Mouse (Mus musculus): ENCODE data around the gene Stard10. TPM values are rescaled to one million over a fixed set of nuclear protein-coding genes. Genes with fewer than 3 reads are reported as not detected.

Gene Stard10
- total and polyA plus RNA-seq, 2 experiments from 2014 or later = 45.9 to 62.6 TPM

DNA sequence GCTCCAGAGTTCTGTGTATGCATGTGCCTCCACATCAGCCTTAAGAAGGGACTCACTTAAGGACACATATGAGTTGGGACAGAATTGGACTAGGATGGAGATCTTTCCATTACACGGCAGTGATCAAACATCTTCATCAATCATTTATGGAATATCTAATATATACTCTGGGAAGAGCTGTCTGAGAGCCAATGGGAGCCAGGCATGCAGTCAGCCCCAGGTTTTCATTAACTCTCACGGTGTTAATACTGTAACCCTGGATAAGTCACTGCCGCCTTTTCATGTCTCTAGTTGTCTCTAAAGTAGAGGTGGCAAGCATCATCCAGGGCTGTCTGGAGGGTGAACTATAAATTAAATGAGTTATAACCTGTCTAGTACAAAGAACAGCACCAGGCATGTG, 3.9 kb upstream of the Stard10 start:
- Histone ChIP-seq H3K36me3 (replicated peaks; ENCODE audit: control insufficient read depth, insufficient read depth, low read length) (no peaks in the 10 kb centered on the region), H3K4me1 (ENCODE audit: control insufficient read depth, insufficient read depth) (0 out of 2 replicates have a peak, but pooled peaks cover 9% of the 10 kb centered on the region), H3K27ac (ENCODE audit: low read depth) (no peak overlapping the region), H3K27me3 (ENCODE audit: control insufficient read depth, insufficient read depth, low read length) (no peaks in the 10 kb centered on the region), H3K4me2 (ENCODE audit: low read depth, low read length) (no peak overlapping the region), H3K9ac (replicated peaks; ENCODE audit: low read depth, low read length) (no peak overlapping the region), H3K9me3 (replicated peaks; ENCODE audit: control insufficient read depth, low read length) (no peaks in the 10 kb centered on the region), H3K4me3 (ENCODE audit: low read depth, low read length) (no peak overlapping the region)
- TF ChIP-seq CTCF (IDR thresholded peaks at IDR 0.05; ENCODE audit: low read depth) (no peak), EP300 (IDR thresholded peaks at IDR 0.05; ENCODE audit: low read depth) (no peak)
- DNase-seq (ENCODE audit: low spot score) = no peak
- 81% methylated on average over 3 of the region's 3 CpGs for WGBS
- no peak for ATAC-seq (ENCODE audit: insufficient read depth, low read depth)

DNA sequence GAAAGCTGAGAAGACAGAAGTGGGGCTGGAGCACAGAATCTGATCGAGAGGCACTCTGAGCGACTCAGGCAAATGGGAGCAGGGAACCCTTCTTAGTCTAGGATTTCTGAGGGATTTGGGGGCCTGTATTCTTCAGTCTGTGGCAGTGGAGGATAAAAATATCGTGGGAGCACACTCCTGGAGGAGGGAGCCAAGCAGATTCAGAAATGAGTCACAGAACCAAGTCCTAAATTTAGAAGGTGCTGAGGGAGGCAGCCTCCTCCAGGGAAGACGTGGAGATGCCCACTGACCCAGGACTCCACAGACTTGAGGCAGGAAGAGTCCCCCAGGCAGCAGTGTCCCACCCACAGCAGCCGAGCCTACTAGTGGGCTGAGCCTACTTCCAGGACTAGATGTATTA, 2.5 kb upstream of the Stard10 start:
- WGBS = 43% methylated on average over 5 of the region's 5 CpGs
- no peak overlapping the region for H3K9ac ChIP-seq (replicated peaks; ENCODE audit: low read depth, low read length)

DNA sequence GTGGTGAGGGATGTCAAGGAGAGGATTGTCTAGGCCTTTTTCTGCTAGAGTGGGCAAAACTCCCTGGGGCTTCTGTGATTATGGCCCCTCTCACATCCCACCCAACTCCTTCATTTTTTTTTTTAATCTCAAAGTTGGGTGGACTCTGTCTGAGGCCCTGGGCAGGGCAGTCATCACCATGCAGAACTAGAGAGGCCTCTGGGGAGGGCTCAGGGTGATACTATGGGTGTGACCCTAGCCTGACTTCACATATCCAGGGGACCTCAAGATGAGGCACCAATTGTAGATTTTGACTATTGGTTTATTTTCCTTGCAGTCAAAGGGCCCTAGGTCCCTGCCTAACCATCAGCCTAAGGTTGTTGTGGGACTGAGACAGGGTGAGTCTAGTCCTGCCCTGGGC, 1.2 kb upstream of the Stard10 start:
- 0 out of 2 replicates have a peak, but pooled peaks cover 9% of the 10 kb centered on the region for H3K4me1 ChIP-seq (ENCODE audit: control insufficient read depth, insufficient read depth)
- H3K27ac ChIP-seq (ENCODE audit: low read depth) = no peak overlapping the region
- no peak for ATAC-seq (ENCODE audit: insufficient read depth, low read depth)
- H3K27me3 ChIP-seq (ENCODE audit: control insufficient read depth, insufficient read depth, low read length) = no peaks in the 10 kb centered on the region
- DNase-seq (ENCODE audit: low spot score) = no peak
- no peaks in the 10 kb centered on the region for H3K9me3 ChIP-seq (replicated peaks; ENCODE audit: control insufficient read depth, low read length)
- no peak overlapping the region for H3K4me3 ChIP-seq (ENCODE audit: low read depth, low read length)
- no peak overlapping the region for H3K9ac ChIP-seq (replicated peaks; ENCODE audit: low read depth, low read length)
- no peak overlapping the region for H3K4me2 ChIP-seq (ENCODE audit: low read depth, low read length)
- H3K36me3 ChIP-seq (replicated peaks; ENCODE audit: control insufficient read depth, insufficient read depth, low read length) = no peaks in the 10 kb centered on the region
- TF ChIP-seq EP300 (IDR thresholded peaks at IDR 0.05; ENCODE audit: low read depth) (no peak), CTCF (IDR thresholded peaks at IDR 0.05; ENCODE audit: low read depth) (no peak)

More for the DNA sequence above, 2.5 kb upstream of the Stard10 start:
- no peaks in the 10 kb centered on the region for H3K36me3 ChIP-seq (replicated peaks; ENCODE audit: control insufficient read depth, insufficient read depth, low read length)
- no peak for DNase-seq (ENCODE audit: low spot score)
- H3K27me3 ChIP-seq (ENCODE audit: control insufficient read depth, insufficient read depth, low read length) = no peaks in the 10 kb centered on the region
- H3K4me1 ChIP-seq (ENCODE audit: control insufficient read depth, insufficient read depth) = 0 out of 2 replicates have a peak, but pooled peaks cover 14% of the 10 kb centered on the region
- H3K4me3 ChIP-seq (ENCODE audit: low read depth, low read length) = no peak overlapping the region
- TF ChIP-seq CTCF (IDR thresholded peaks at IDR 0.05; ENCODE audit: low read depth) (no peak), EP300 (IDR thresholded peaks at IDR 0.05; ENCODE audit: low read depth) (no peak)
- no peak for ATAC-seq (ENCODE audit: insufficient read depth, low read depth)
- no peak overlapping the region for H3K4me2 ChIP-seq (ENCODE audit: low read depth, low read length)
- no peak overlapping the region for H3K27ac ChIP-seq (ENCODE audit: low read depth)
- no peaks in the 10 kb centered on the region for H3K9me3 ChIP-seq (replicated peaks; ENCODE audit: control insufficient read depth, low read length)

DNA sequence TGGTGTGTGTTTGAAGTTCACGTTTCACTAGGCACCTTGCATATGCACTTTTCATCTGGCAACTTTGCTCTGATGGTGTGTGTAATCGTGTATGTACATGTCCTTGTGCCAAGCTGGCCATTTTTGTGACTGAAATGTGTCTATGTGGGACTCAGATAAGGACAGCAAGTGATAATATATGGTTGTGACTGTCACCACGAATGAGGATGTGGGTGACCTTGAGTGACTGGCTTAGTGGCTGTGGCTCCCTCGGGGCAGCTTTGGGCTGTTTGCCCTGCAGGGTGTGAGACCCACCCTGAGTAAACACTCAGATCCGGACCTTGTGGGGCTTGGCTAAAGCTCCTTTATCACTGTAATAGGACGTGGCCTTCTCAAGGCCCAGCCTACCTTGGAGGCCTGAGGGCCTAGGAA, 290 bp upstream of the Stard10 start:
- TF ChIP-seq CTCF (IDR thresholded peaks at IDR 0.05; ENCODE audit: low read depth) = no peak
- TF ChIP-seq EP300 (IDR thresholded peaks at IDR 0.05; ENCODE audit: low read depth) = no peak

DNA sequence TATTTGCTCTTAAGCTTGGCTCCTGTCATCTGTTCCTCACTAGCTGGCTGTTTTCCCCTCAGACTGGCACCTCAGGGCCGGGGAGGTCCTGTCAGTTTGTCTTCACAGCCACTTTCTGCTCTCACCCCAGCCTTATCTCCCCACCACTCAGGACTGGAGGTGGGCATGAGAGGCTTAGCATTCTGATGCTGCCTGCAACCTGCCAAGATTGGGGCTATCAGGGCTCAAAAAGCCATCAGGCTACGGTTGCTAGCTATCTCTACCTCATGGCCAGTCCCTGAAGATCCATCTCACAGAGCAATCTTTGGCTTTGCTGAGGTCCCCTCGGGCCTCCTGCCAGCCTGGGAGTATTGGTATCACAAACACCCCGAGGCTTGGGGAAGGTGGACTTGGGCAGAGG, 2.0 kb downstream of the Stard10 start:
- TF ChIP-seq EP300 (IDR thresholded peaks at IDR 0.05; ENCODE audit: low read depth) = peak; percentile 50; the same call in 1 of the 2 replicates
- TF ChIP-seq CTCF (IDR thresholded peaks at IDR 0.05; ENCODE audit: low read depth) = no peak
- DNase-seq (ENCODE audit: low spot score) (no peak), ATAC-seq (ENCODE audit: insufficient read depth, low read depth) (no peak)
- peaks cover 14% of the 10 kb centered on the region; the same call in 1 of the 2 replicates for H3K4me1 ChIP-seq (ENCODE audit: control insufficient read depth, insufficient read depth)
- H3K27ac ChIP-seq (ENCODE audit: low read depth) = no peak overlapping the region
- H3K9ac ChIP-seq (replicated peaks; ENCODE audit: low read depth, low read length) = no peak overlapping the region
- no peak overlapping the region for H3K4me3 ChIP-seq (ENCODE audit: low read depth, low read length)
- H3K36me3 ChIP-seq (replicated peaks; ENCODE audit: control insufficient read depth, insufficient read depth, low read length) = no peaks in the 10 kb centered on the region
- no peak overlapping the region for H3K4me2 ChIP-seq (ENCODE audit: low read depth, low read length)
- peaks cover 14% of the 10 kb centered on the region for H3K27me3 ChIP-seq (ENCODE audit: control insufficient read depth, insufficient read depth, low read length)
- 26% methylated on average over 4 of the region's 4 CpGs for WGBS
- H3K9me3 ChIP-seq (replicated peaks; ENCODE audit: control insufficient read depth, low read length) = no peaks in the 10 kb centered on the region

More for the DNA sequence above, 290 bp upstream of the Stard10 start:
- Histone ChIP-seq H3K27me3 (ENCODE audit: control insufficient read depth, insufficient read depth, low read length) (0 out of 2 replicates have a peak, but pooled peaks cover 2% of the 10 kb centered on the region), H3K4me1 (ENCODE audit: control insufficient read depth, insufficient read depth) (peaks cover 13% of the 10 kb centered on the region; the same call in 1 of the 2 replicates), H3K4me3 (ENCODE audit: low read depth, low read length) (no peak overlapping the region), H3K9me3 (replicated peaks; ENCODE audit: control insufficient read depth, low read length) (no peaks in the 10 kb centered on the region), H3K9ac (replicated peaks; ENCODE audit: low read depth, low read length) (no peak overlapping the region), H3K27ac (ENCODE audit: low read depth) (no peak overlapping the region), H3K4me2 (ENCODE audit: low read depth, low read length) (no peak overlapping the region), H3K36me3 (replicated peaks; ENCODE audit: control insufficient read depth, insufficient read depth, low read length) (no peaks in the 10 kb centered on the region)
- DNase-seq (ENCODE audit: low spot score) = no peak
- ATAC-seq (ENCODE audit: insufficient read depth, low read depth) = no peak
- WGBS = 49% methylated on average over 6 of the region's 6 CpGs

DNA sequence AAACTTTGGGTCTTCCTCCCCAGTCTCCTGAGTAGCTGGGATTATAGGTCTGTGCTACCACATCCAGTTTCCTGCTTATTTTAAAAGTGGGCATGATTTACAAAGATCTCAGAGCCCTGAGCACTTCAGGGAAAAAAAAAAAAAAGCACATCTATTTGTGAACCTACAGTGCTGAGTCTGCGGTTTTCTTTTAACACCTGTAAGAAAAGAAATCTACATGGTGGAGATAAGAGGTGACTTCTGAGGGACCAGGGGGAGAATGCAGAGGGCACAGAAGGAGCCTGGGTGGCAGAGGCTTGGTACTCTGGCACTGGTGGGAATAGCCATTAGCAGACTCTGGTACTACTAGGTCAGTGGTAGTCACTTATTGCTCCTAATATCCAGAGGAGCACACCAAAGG, 2.9 kb downstream of the Stard10 start:
- no peak overlapping the region for H3K4me2 ChIP-seq (ENCODE audit: low read depth, low read length)
- peaks cover 14% of the 10 kb centered on the region for H3K27me3 ChIP-seq (ENCODE audit: control insufficient read depth, insufficient read depth, low read length)
- DNase-seq (ENCODE audit: low spot score) (no peak), ATAC-seq (ENCODE audit: insufficient read depth, low read depth) (no peak)
- 70% methylated on average over 1 of the region's 1 CpGs for WGBS
- H3K36me3 ChIP-seq (replicated peaks; ENCODE audit: control insufficient read depth, insufficient read depth, low read length) = no peaks in the 10 kb centered on the region
- no peak overlapping the region for H3K9ac ChIP-seq (replicated peaks; ENCODE audit: low read depth, low read length)
- peaks cover 9% of the 10 kb centered on the region; the same call in 1 of the 2 replicates for H3K4me1 ChIP-seq (ENCODE audit: control insufficient read depth, insufficient read depth)
- no peak for TF ChIP-seq EP300 (IDR thresholded peaks at IDR 0.05; ENCODE audit: low read depth)
- TF ChIP-seq CTCF (IDR thresholded peaks at IDR 0.05; ENCODE audit: low read depth) = no peak
- H3K4me3 ChIP-seq (ENCODE audit: low read depth, low read length) = no peak overlapping the region
- no peak overlapping the region for H3K27ac ChIP-seq (ENCODE audit: low read depth)
- no peaks in the 10 kb centered on the region for H3K9me3 ChIP-seq (replicated peaks; ENCODE audit: control insufficient read depth, low read length)

All from heart, postnatal 0 days (tissue).